Mouse (Mus musculus) embryonic fibroblast, embryonic 13.5 days (primary cell): ENCODE results near the gene Prss36. TPM values are rescaled to one million over a fixed set of nuclear protein-coding genes. Genes with fewer than 3 reads are reported as not detected.
A peak's percentile ranks its signal among the peaks of the same experiment; 100 is the strongest.

Experiments
- H3K27ac ChIP-seq: 2 replicates; pipeline ENCODE4 v1.5.1; 2012; ENCODE audit warnings: low read length, control low read depth, inconsistent platforms; ENCODE audit not compliant: insufficient read depth
- H3K4me1 ChIP-seq: 2 replicates; pipeline ENCODE4 v1.6.1; 2011; ENCODE audit warnings: low read length; ENCODE audit not compliant: control insufficient read depth, insufficient read depth
- H3K4me3 ChIP-seq: 2 replicates; pipeline ENCODE4 v1.5.1; 2011; ENCODE audit warnings: mild to moderate bottlenecking, control low read depth, low read length; ENCODE audit not compliant: insufficient read depth
- CTCF ChIP-seq: IDR thresholded peaks from 2 replicates; pipeline ENCODE4 v1.5.1; 2011; ENCODE audit warnings: mild to moderate bottlenecking, control low read depth, low read length, moderate library complexity, borderline replicate concordance; ENCODE audit not compliant: insufficient read depth
- POLR2A ChIP-seq: IDR thresholded peaks from 2 replicates; pipeline ENCODE4 v1.6.1; 2011; ENCODE audit warnings: low read depth, mild to moderate bottlenecking, control low read depth, low read length, moderate library complexity
- polyA plus RNA-seq: library from polyadenylated mRNA; stranded (reverse); fragments of >200 nt; gene quantifications from 2 replicates; pipeline ENCODE4 v1.2.4, GENCODE M21; 2011; ENCODE audit warnings: low read depth; ENCODE audit not compliant: missing spikeins, insufficient read length

Prss36 gene
- polyA plus RNA-seq, 1 experiment, result 7.1 TPM

GRCm38 (mm10) chr7:127935748-127936159 lies 10.8 kb downstream of the Prss36 start:
- no peak for TF ChIP-seq POLR2A
- peaks cover 15% of the 10 kb centered on the region for H3K4me1 ChIP-seq
- peak overlapping the region; percentile 51 for H3K4me3 ChIP-seq
- no peak overlapping the region for H3K27ac ChIP-seq

GRCm38 (mm10) chr7:127935028-127935722 lies 11.3 kb downstream of the Prss36 start:
- Histone ChIP-seq H3K4me1 (peaks cover 15% of the 10 kb centered on the region), H3K27ac (peak overlapping the region; percentile 36), H3K4me3 (peak overlapping the region; percentile 51)
- peak; percentile 76 for TF ChIP-seq POLR2A
- peak; percentile 67 for TF ChIP-seq CTCF

GRCm38 (mm10) chr7:127934075-127934474 lies 12.4 kb downstream of the Prss36 start:
- H3K4me1 ChIP-seq, result peaks cover 15% of the 10 kb centered on the region
- no peak overlapping the region for H3K27ac ChIP-seq
- TF ChIP-seq CTCF (no peak), POLR2A (no peak)
- no peak overlapping the region for H3K4me3 ChIP-seq

- Histone ChIP-seq H3K27ac (peak overlapping the region; percentile 77), H3K4me3 (no peak overlapping the region), H3K4me1 (peaks cover 15% of the 10 kb centered on the region)
- TF ChIP-seq CTCF (no peak), POLR2A (no peak)
Measured at GRCm38 (mm10) chr7:127932273-127933031, 14.1 kb downstream of the Prss36 start.

- no peak for TF ChIP-seq POLR2A
- TF ChIP-seq CTCF, result no peak
- Histone ChIP-seq H3K4me3 (no peak overlapping the region), H3K27ac (peak overlapping the region; percentile 77), H3K4me1 (peaks cover 15% of the 10 kb centered on the region)
Measured at GRCm38 (mm10) chr7:127931351-127932135, 15.0 kb downstream of the Prss36 start.

- TF ChIP-seq CTCF (no peak), POLR2A (no peak)
- no peak overlapping the region for H3K27ac ChIP-seq
- peaks cover 15% of the 10 kb centered on the region for H3K4me1 ChIP-seq
- no peak overlapping the region for H3K4me3 ChIP-seq
Measured at GRCm38 (mm10) chr7:127930636-127931035, 15.9 kb downstream of the Prss36 start.

GRCm38 (mm10) chr7:127929923-127930322 lies 16.6 kb downstream of the Prss36 start, which contains the start of gene Prss8:
Prss8 (minus strand) TSS chr7:127930104.
- no peak within 1 kb of the TSS for H3K27ac ChIP-seq
- TF ChIP-seq POLR2A, result no peak
- TF ChIP-seq CTCF, result no peak
- no peak within 1 kb of the TSS for H3K4me3 ChIP-seq
- H3K4me1 ChIP-seq, result peaks cover 15% of the 10 kb centered on the region

GRCm38 (mm10) chr7:127928596-127928995 lies 17.9 kb downstream of the Prss36 start:
- TF ChIP-seq POLR2A (no peak), CTCF (no peak)
- Histone ChIP-seq H3K27ac (no peak overlapping the region), H3K4me3 (no peak overlapping the region), H3K4me1 (peaks cover 15% of the 10 kb centered on the region)

- TF ChIP-seq CTCF (no peak), POLR2A (no peak)
- Histone ChIP-seq H3K4me1 (peaks cover 12% of the 10 kb centered on the region), H3K4me3 (no peak overlapping the region), H3K27ac (no peak overlapping the region)
Measured at GRCm38 (mm10) chr7:127927726-127928125, 18.8 kb downstream of the Prss36 start.

GRCm38 (mm10) chr7:127926846-127927245 lies 19.7 kb downstream of the Prss36 start:
- no peak overlapping the region for H3K27ac ChIP-seq
- TF ChIP-seq CTCF (no peak), POLR2A (no peak)
- no peak overlapping the region for H3K4me3 ChIP-seq
- peaks cover 5% of the 10 kb centered on the region for H3K4me1 ChIP-seq
